Mouse (Mus musculus): ENCODE data around the gene Hpcal1.
"Not testable (repeated sequence)": the region's sequence is repeated elsewhere in the genome, so short reads cannot be mapped to it uniquely, and the experiment has no call there.

DNA sequence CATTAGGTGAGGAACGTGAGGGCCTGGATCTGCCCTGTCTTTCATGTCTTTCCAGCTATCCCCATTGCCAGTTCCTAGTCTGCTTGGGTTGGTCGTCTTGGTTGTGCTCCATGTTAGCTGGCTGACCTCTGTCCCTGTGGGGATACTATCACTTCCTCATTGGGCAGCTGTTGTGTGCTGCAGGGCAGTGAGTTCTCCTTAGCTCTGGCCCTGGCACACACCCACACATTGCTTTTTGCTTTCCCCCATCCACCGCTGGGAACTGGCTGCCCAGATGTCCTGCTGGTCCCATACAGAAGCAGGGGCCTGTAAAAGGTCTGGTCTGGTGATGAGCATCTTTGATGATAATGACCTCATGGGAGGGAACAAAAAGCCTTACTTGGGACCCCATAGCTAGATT, 84.2 kb downstream of the Hpcal1 start:
- TF ChIP-seq CTCF (IDR thresholded peaks at IDR 0.05; ENCODE audit: extremely low read depth, insufficient read length, insufficient replicate concordance, low read depth, low read length); POLR2A (IDR thresholded peaks at IDR 0.05; ENCODE audit: low read depth, low read length): not testable (repeated sequence)
